Mouse (Mus musculus) forebrain, embryonic 14.5 days (tissue): ENCODE measurements around the gene Car3. TPM values are rescaled to one million over a fixed set of nuclear protein-coding genes. Genes with fewer than 3 reads are reported as not detected.
"Not testable (repeated sequence)": the region's sequence is repeated elsewhere in the genome, so short reads cannot be mapped to it uniquely, and the experiment has no call there.

Source experiments
- ATAC-seq: fragments of 200-750 bp; cut with Nextera tagmentation; 2 replicates; pipeline ENCODE4 v1.8.0; 2017; ENCODE audit warnings: mild to moderate bottlenecking, moderate library complexity
- DNase-seq: peaks from one replicate; pipeline ENCODE4 v3.0.0-alpha.2; 2015; ENCODE audit warnings: low spot score
- H3K27ac ChIP-seq: fragments of 300-500 bp; sonication (generic); 2 replicates; pipeline ENCODE4 v1.5.1; 2014; ENCODE audit warnings: low read depth, mild to moderate bottlenecking, control low read depth, low read length, moderate library complexity
- H3K27me3 ChIP-seq: fragments of 300-500 bp; sonication (generic); replicated peaks from 2 replicates; pipeline ENCODE4 v1.6.1; 2014; ENCODE audit warnings: low read length, control low read depth, mixed read lengths; ENCODE audit not compliant: control insufficient read depth, insufficient read depth
- H3K36me3 ChIP-seq: fragments of 300-500 bp; sonication (generic); 2 replicates; pipeline ENCODE4 v1.6.1; 2014; ENCODE audit warnings: low read length, control low read depth; ENCODE audit not compliant: control insufficient read depth, insufficient read depth
- H3K4me1 ChIP-seq: fragments of 300-500 bp; sonication (generic); 2 replicates; pipeline ENCODE4 v1.6.1; 2014; ENCODE audit warnings: antibody characterized with exemption, low read length, control low read depth; ENCODE audit not compliant: control insufficient read depth, insufficient read depth
- H3K4me2 ChIP-seq: fragments of 300-500 bp; sonication (generic); 2 replicates; pipeline ENCODE4 v1.6.1; 2014; ENCODE audit warnings: mild to moderate bottlenecking, control low read depth, low read length
- H3K4me3 ChIP-seq: fragments of 300-500 bp; sonication (generic); 2 replicates; pipeline ENCODE4 v1.5.1; 2014; ENCODE audit warnings: low read depth, low read length, control low read depth
- H3K9ac ChIP-seq: fragments of 300-500 bp; sonication (generic); 2 replicates; pipeline ENCODE4 v1.6.1; 2014; ENCODE audit warnings: mild to moderate bottlenecking, low read length, control low read depth, moderate library complexity
- H3K9me3 ChIP-seq: fragments of 300-500 bp; sonication (generic); replicated peaks from 2 replicates; pipeline ENCODE4 v1.6.1; 2016; ENCODE audit warnings: low read length, control low read depth, mixed read lengths; ENCODE audit not compliant: control insufficient read depth
- WGBS: fragments of 180-500 bp; shearing (Covaris S2); extraction: QIAGEN DNeasy Blood & Tissue Kit; methylation state at CpG from one replicate; pipeline ENCODE4 v1.1.7; 2014; 5-methylcytosine and 5-hydroxymethylcytosine counted together
- polyA plus RNA-seq: library from polyadenylated mRNA; unstranded; fragments of >200 nt; fragmentation: Nextera tagmentation; extraction: Ambion mirVana; gene quantifications from 2 replicates; pipeline ENCODE4 v1.2.1, GENCODE M21; 2014

Car3 gene
- polyA plus RNA-seq, result 1.1 and 1.5 TPM in 2 replicates

DNA sequence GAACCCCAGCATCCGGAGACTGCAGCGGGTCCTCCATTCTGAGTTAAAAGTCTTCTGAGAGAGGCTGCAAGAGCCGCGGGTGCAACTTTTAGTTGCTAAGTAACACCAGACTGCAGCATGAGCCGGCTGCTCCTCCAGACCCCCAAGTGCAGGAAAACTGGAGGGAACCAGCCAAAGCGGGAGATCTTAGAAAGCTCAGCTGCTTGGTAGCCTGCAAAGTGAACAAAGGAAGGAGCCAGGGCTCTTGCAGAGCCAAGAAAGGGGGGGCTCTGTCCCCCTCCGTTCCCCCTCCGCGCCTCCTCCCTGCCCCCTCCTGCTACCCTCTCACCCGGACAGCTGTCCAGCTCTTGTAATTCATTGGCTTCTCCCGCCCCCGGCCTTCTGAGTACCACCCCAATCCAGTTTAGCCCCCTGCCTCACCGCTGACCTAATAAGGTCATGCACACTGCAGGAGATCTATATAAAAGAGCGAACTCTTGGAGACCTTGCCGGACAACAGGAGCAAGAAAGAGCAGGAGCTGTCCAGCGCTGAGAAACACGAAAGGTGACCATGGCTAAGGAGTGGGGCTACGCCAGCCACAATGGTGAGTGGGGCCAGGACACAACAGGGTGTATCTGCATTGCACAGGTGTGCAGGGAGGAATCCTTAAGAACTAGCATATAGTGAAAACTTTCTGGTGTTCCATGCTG lies at the start of gene Car3:
Car3 (plus strand) TSS at position 491 of the 690 bp plus-strand sequence.
- H3K4me1 ChIP-seq, result 0 out of 2 replicates have a peak, but pooled peaks cover 5% of the 10 kb centered on the region

DNA sequence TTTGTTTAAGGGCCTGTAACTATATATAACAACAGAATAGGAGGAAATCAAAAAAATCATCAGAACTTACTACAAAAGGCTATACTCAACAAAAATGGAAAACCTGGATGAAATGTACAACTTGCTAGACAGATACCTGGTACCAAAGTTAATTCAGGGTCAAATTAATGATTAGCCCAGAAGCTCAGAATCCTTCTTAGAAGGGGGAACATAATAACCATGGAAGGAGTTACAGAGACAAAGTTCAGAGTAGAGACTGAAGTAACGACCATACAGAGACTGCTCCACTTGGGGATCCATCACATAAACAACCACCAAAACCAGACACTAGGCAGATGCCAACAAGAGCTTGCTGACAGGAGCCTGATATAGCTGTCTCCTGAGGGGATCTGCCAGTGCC lies 47.9 kb upstream of the Car3 start:
- H3K36me3 ChIP-seq, H3K27ac ChIP-seq, H3K9ac ChIP-seq, H3K4me2 ChIP-seq, DNase-seq, H3K9me3 ChIP-seq, H3K4me1 ChIP-seq, H3K4me3 ChIP-seq, ATAC-seq, H3K27me3 ChIP-seq: not testable (repeated sequence)
- WGBS, result 88% methylated on average over 1 of the region's 1 CpGs

More for the DNA sequence above, at the start of gene Car3:
- Histone ChIP-seq H3K27me3 (no peaks in the 10 kb centered on the region), H3K4me3 (peak within 1 kb of the TSS; percentile 36), H3K9me3 (no peaks in the 10 kb centered on the region), H3K9ac (peak within 1 kb of the TSS; percentile 51), H3K4me2 (peak within 1 kb of the TSS; percentile 80), H3K27ac (no peak within 1 kb of the TSS), H3K36me3 (no peaks in the 10 kb centered on the region)
- WGBS, result 5% methylated on average over 18 of the region's 18 CpGs
- ATAC-seq (peak; percentile 89), DNase-seq (peak; percentile 81)

DNA sequence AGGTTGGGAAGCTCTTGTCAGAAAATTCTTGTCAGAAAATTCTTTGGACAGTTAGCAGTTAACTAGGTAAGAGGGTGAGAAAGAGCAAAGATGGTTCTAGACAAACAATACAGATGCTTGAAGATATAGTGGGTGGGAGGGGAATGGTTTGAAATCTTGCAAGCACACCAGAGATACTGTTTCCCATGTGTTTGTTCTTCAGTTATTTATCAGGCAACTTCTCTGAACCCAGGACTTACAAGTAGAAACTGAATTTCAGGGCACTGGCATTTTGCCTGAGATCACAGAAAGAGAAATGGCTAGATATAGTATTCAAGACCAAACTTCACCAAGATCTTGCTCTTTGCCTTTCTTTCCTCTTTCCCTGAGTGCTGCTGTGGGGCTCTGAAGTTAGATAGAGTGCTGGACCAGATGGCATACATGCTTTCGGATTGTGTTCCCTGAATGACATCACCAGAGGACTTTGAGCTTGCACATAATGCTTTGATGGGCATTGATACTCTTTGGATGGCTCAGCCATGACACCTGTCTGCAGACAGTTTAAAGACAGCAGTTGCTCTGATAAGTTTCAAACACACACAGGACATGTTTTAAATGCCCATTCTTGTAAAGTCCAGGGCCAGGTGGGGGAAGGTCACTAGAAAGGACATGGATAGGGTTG lies 43.3 kb upstream of the Car3 start:
- no peak overlapping the region for H3K4me2 ChIP-seq
- no peaks in the 10 kb centered on the region for H3K27me3 ChIP-seq
- H3K4me3 ChIP-seq, result no peak overlapping the region
- no peaks in the 10 kb centered on the region for H3K9me3 ChIP-seq
- ATAC-seq (no peak), DNase-seq (no peak)
- no peak overlapping the region for H3K27ac ChIP-seq
- 90% methylated on average over 1 of the region's 1 CpGs for WGBS
- no peaks in the 10 kb centered on the region for H3K4me1 ChIP-seq
- H3K36me3 ChIP-seq, result no peaks in the 10 kb centered on the region
- H3K9ac ChIP-seq, result no peak overlapping the region

DNA sequence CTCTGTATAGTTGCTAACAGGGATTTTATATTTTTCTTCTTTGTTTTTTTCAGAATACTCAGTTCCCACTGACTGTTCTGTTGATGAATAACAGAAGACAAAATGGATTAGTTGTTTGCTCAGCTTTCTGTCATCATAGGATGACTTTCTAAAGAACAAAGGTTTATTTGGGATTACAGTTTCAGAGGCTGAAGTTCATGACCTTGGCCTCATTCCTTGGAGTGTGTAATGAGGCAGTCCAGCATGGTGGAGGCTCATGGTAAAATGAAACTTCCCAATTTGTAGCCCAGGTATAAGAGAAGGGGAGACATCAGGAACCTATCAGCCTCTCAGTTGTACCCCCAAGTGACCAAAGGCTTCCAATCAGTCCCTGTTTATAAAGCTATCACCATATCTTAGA lies 34.4 kb upstream of the Car3 start:
- DNase-seq (no peak), ATAC-seq (no peak)
- Histone ChIP-seq H3K9ac (no peak overlapping the region), H3K27me3 (no peaks in the 10 kb centered on the region), H3K4me1 (no peaks in the 10 kb centered on the region), H3K4me3 (no peak overlapping the region), H3K4me2 (no peak overlapping the region), H3K36me3 (no peaks in the 10 kb centered on the region), H3K27ac (no peak overlapping the region), H3K9me3 (no peaks in the 10 kb centered on the region)

DNA sequence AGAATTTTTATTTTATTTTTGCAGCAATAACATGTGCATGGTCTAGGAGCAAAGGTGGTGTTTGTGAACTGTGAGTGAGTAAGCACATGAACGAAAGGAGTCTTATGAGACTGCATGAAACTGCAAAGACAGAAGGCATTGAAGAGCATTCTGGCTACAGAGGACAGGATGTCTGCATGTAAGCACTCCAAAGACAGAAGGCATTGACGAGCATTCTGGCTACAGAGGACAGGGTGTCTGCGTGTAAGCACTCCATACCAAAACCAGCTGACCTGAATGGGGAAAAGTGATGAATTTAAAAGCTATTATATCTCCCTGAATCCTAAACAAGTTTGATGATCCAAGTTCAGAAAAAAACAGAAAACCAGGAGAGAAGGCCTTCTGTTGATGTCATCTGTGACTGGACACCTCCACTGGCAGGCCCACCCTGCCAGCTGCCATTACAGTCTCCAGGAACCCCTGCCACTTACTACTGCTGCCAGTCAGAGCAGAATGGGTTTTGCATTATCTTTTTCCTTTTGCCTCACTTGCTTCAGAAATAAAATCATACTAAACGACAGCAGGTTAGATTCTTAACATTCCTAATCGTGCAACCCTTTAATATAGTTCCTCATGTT lies 32.0 kb upstream of the Car3 start:
- Histone ChIP-seq H3K4me3 (no peak overlapping the region), H3K4me1 (no peaks in the 10 kb centered on the region), H3K4me2 (no peak overlapping the region), H3K9me3 (no peaks in the 10 kb centered on the region), H3K27ac (no peak overlapping the region), H3K9ac (no peak overlapping the region), H3K27me3 (no peaks in the 10 kb centered on the region), H3K36me3 (no peaks in the 10 kb centered on the region)
- DNase-seq (no peak), ATAC-seq (no peak)
- 84% methylated on average over 5 of the region's 5 CpGs for WGBS

DNA sequence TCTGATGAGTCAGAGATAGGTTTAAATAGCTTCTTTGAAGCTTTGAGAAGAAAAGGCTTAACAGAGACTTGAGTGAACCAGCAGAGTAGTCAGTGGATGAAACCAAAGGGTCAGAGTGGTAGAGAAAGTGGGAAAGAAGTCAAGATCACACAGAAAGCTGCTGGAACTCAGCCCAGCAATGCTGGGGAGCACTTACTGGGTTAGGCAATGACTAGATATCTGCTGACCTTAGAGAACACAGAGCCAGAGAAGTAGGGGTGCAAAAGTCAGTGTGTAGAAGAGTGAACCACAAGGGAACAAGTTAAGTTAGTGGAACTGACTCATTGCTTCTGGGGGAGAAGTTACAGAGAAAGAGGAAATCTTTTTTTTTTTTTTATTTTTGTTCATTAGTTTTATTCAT lies 30.5 kb upstream of the Car3 start:
- Histone ChIP-seq H3K9me3 (no peaks in the 10 kb centered on the region), H3K4me2 (no peak overlapping the region), H3K9ac (no peak overlapping the region), H3K27me3 (no peaks in the 10 kb centered on the region), H3K27ac (no peak overlapping the region), H3K4me1 (no peaks in the 10 kb centered on the region), H3K36me3 (no peaks in the 10 kb centered on the region), H3K4me3 (no peak overlapping the region)
- ATAC-seq, result no peak
- DNase-seq, result no peak

DNA sequence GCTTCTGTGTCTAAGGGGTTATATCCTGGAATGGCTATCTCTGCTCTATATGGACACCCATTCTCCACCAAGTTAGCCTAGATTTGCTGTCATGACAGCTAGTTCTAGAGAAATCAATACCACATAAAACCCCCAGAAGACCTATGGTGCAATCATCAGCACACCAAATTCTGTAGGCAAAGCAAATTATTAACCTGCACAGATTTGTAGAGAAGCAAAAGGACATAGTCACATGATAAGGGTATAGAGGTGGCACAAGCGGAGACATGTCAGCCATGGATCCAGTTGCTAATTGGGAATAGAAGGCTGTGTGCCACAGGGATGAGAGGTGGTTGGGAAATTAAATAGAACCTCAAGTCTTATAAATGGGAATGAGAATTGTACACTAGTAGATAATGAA lies 24.4 kb upstream of the Car3 start:
- Histone ChIP-seq H3K4me1 (no peaks in the 10 kb centered on the region), H3K9me3 (no peaks in the 10 kb centered on the region), H3K27ac (no peak overlapping the region), H3K9ac (no peak overlapping the region), H3K27me3 (no peaks in the 10 kb centered on the region), H3K4me3 (no peak overlapping the region), H3K4me2 (no peak overlapping the region), H3K36me3 (no peaks in the 10 kb centered on the region)
- WGBS, result 95% methylated on average over 1 of the region's 1 CpGs
- ATAC-seq (no peak), DNase-seq (no peak)

DNA sequence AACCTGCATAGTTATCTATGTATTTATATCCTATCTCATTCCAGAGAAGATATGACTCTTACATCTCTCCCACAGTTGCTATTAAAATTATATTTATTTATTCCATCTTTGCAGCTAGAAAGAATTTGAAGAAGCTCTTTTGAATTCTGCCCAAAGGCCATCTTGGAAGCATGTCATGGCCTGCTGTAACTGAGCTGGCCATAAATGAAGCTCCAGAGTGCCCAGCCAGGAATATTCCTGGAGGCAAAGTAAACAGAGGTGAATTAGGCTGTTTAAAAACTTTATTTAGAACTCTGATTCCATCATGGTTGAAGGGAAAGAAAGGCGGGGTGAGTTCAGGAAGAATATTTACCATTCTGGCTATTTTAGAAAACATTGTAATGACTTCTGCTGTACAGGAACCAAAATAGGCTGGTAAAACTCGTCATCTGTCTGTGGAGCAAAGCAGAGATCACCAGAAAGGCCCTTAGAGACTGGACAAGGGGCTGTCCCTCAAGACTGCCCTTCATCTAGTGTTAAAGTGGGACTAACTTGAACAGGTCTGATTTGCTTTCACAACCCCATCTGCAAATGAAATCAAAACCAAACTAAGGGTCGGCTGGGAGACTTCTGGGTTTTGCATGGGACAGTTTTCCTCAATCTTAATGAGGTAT lies 23.7 kb upstream of the Car3 start:
- Histone ChIP-seq H3K9me3 (no peaks in the 10 kb centered on the region), H3K36me3 (no peaks in the 10 kb centered on the region), H3K27ac (no peak overlapping the region), H3K4me2 (no peak overlapping the region), H3K4me1 (no peaks in the 10 kb centered on the region), H3K9ac (no peak overlapping the region), H3K4me3 (no peak overlapping the region), H3K27me3 (no peaks in the 10 kb centered on the region)
- ATAC-seq (no peak), DNase-seq (no peak)
- 87% methylated on average over 3 of the region's 3 CpGs for WGBS
